9 mouse cellular contexts compared by ENCODE assay signal in genomic region chr5:134232568-134232967, GRCm38 (mm10). TPM values are rescaled to one million over a fixed set of nuclear protein-coding genes. Genes with fewer than 3 reads are reported as not detected.
DNase-seq lines count a peak whose midpoint lies in the region; ATAC-seq and TF ChIP-seq lines count a peak whose summit lies in the region.
"Had no signal": no experiment of that assay in that cellular context is flagged by ENCODE, and none has a peak within 500 bp of the region (broad histone marks: within the 10 kb centered on the region; RNA-seq: fewer than 3 reads in every experiment).

No protein-coding gene starts in this region.

- H3K4me3 ChIP-seq in MEL (ENCODE audit: control insufficient read depth in 1 of 2, insufficient read depth in 1 of 2, low read depth in 2 of 2, low read length in 2 of 2), result peak overlapping the region; percentile 36 to 51; a peak in 3 of 4 replicates
- H3K4me3 ChIP-seq in intestine, embryonic 16.5 days (ENCODE audit: low read length), result no peak overlapping the region
- H3K4me3 ChIP-seq in liver, postnatal 0 days (ENCODE audit: low read depth, low read length), result 0 out of 2 replicates have a peak overlapping the region, but pooled peaks have one; percentile 17
- no peak overlapping the region for H3K4me3 ChIP-seq in midbrain, embryonic 13.5 days (replicated peaks)
- H3K4me3 ChIP-seq: myocyte had no signal

- peaks cover 2 to 19% of the 10 kb centered on the region in 2 experiments; a peak in 2 of 4 replicates for H3K4me1 ChIP-seq in MEL (ENCODE audit: control insufficient read depth in 1 of 2, insufficient read depth in 2 of 2, low read length in 2 of 2)
- H3K4me1 ChIP-seq in intestine, embryonic 16.5 days (ENCODE audit: control insufficient read depth, insufficient read depth, low read length), result peaks cover 29% of the 10 kb centered on the region
- peaks cover 51% of the 10 kb centered on the region for H3K4me1 ChIP-seq in liver, postnatal 0 days (ENCODE audit: insufficient read depth)
- peaks cover 27% of the 10 kb centered on the region for H3K4me1 ChIP-seq in midbrain, embryonic 13.5 days (replicated peaks)

- no peaks in the 10 kb centered on the region for H3K9me3 ChIP-seq in MEL (replicated peaks; ENCODE audit: insufficient read depth, low read length)
- H3K9me3 ChIP-seq in intestine, embryonic 16.5 days (ENCODE audit: control insufficient read depth, low read length), result no peaks in the 10 kb centered on the region
- no peaks in the 10 kb centered on the region for H3K9me3 ChIP-seq in liver, postnatal 0 days (ENCODE audit: low read length)
- H3K9me3 ChIP-seq in midbrain, embryonic 13.5 days, result no peaks in the 10 kb centered on the region

- no peak for TF ChIP-seq EP300 in MEL (IDR thresholded peaks at IDR 0.05; ENCODE audit: low read depth in 1 of 2, low read length in 2 of 2)
- no peak for TF ChIP-seq EP300 in liver, postnatal 0 days (IDR thresholded peaks at IDR 0.05; ENCODE audit: low read depth)

- peak overlapping the region; percentile 51 for H3K27ac ChIP-seq in MEL (ENCODE audit: control insufficient read depth, low read depth, low read length)
- H3K27ac ChIP-seq in intestine, embryonic 16.5 days (ENCODE audit: low read length), result peak overlapping the region; percentile 73
- H3K27ac ChIP-seq in liver, postnatal 0 days (ENCODE audit: low read depth), result peak overlapping the region; percentile 87
- no peak overlapping the region for H3K27ac ChIP-seq in midbrain, embryonic 13.5 days

- 0 out of 2 replicates have a peak overlapping the region, but pooled peaks have one; percentile 1 for H3K4me2 ChIP-seq in intestine, embryonic 16.5 days (ENCODE audit: low read depth, low read length)
- H3K4me2 ChIP-seq in liver, postnatal 0 days (ENCODE audit: low read depth, low read length), result peak overlapping the region; percentile 58
- H3K4me2 ChIP-seq in midbrain, embryonic 13.5 days (replicated peaks), result no peak overlapping the region

- peak overlapping the region; percentile 60 for H3K9ac ChIP-seq in MEL (ENCODE audit: control insufficient read depth, low read depth, low read length, poor library complexity, severe bottlenecking)
- no peak overlapping the region for H3K9ac ChIP-seq in intestine, embryonic 16.5 days (ENCODE audit: low read depth, low read length)
- peak overlapping the region; percentile 44 for H3K9ac ChIP-seq in liver, postnatal 0 days (replicated peaks)
- no peak overlapping the region for H3K9ac ChIP-seq in midbrain, embryonic 13.5 days (replicated peaks)

- ATAC-seq in intestine, embryonic 16.5 days, result peak; percentile 65
- peak; percentile 43 for ATAC-seq in liver, postnatal 0 days
- ATAC-seq in midbrain, embryonic 13.5 days, result no peak
- no peak for ATAC-seq in erythroblast, adult 5-6 weeks (replicated peaks; ENCODE audit: low FRiP score, poor library complexity, severe bottlenecking)

- H3K79me2 ChIP-seq in MEL (ENCODE audit: control insufficient read depth, insufficient read depth, low read length, poor library complexity), result no peaks in the 10 kb centered on the region; the same call in 1 of the 2 replicates

- peaks cover 0 to 2% of the 10 kb centered on the region in 2 experiments; a peak in 1 of 4 replicates for H3K36me3 ChIP-seq in MEL (ENCODE audit: control insufficient read depth in 1 of 2, insufficient read depth in 2 of 2, low read length in 2 of 2)
- peaks cover 8% of the 10 kb centered on the region for H3K36me3 ChIP-seq in intestine, embryonic 16.5 days (ENCODE audit: control insufficient read depth, insufficient read depth, low read length)
- peaks cover 11% of the 10 kb centered on the region for H3K36me3 ChIP-seq in liver, postnatal 0 days (replicated peaks; ENCODE audit: insufficient read depth, low read length)
- peaks cover 24% of the 10 kb centered on the region for H3K36me3 ChIP-seq in midbrain, embryonic 13.5 days

- WGBS in intestine, embryonic 16.5 days, result 23% methylated on average over 7 of the region's 7 CpGs
- WGBS in liver, postnatal 0 days (ENCODE audit: insufficient replicate concordance), result 7% methylated on average over 7 of the region's 7 CpGs
- 62% methylated on average over 7 of the region's 7 CpGs for WGBS in midbrain, embryonic 13.5 days

- no peak for TF ChIP-seq POLR2A in MEL (IDR thresholded peaks at IDR 0.05; ENCODE audit: control insufficient read depth in 1 of 2, insufficient read depth in 1 of 2, low read depth in 1 of 2, low read length in 2 of 2, poor library complexity in 1 of 2)

- DNase-seq in A20 (ENCODE audit: low read depth, low spot score), result peak; percentile 87
- DNase-seq in MEL (ENCODE audit: low read depth, low spot score), result peak; percentile 56
- DNase-seq in liver, postnatal 0 days, result peak; percentile 63
- peak; percentile 88 to 89 for DNase-seq in spleen, postnatal 36 days (ENCODE audit: low spot score in 2 of 2)
- no peak for DNase-seq in frontal cortex, postnatal 36 days (ENCODE audit: low spot score in 2 of 2)

- H3K27me3 ChIP-seq in MEL (ENCODE audit: control insufficient read depth in 1 of 2, insufficient read depth in 2 of 2, low read length in 2 of 2), result no peaks in the 10 kb centered on the region
- no peaks in the 10 kb centered on the region for H3K27me3 ChIP-seq in intestine, embryonic 16.5 days (replicated peaks; ENCODE audit: control insufficient read depth, insufficient read depth, low read length)
- H3K27me3 ChIP-seq in liver, postnatal 0 days (ENCODE audit: insufficient read depth, low read length), result no peaks in the 10 kb centered on the region
- H3K27me3 ChIP-seq in midbrain, embryonic 13.5 days, result no peaks in the 10 kb centered on the region

- no peak for TF ChIP-seq RAD21 in MEL (IDR thresholded peaks at IDR 0.05; ENCODE audit: low read depth, low read length)

- TF ChIP-seq CTCF in MEL (IDR thresholded peaks at IDR 0.05 in 2 of 3, conservative IDR thresholded peaks at IDR 0.05 in 1 of 3; ENCODE audit: control insufficient read depth in 1 of 3, insufficient read depth in 1 of 3, low read depth in 2 of 3, low read length in 3 of 3, poor library complexity in 1 of 3, severe bottlenecking in 1 of 3), result no peak
- no peak for TF ChIP-seq CTCF in liver, postnatal 0 days (IDR thresholded peaks at IDR 0.05; ENCODE audit: low read depth)

TF ChIP-seq in MEL, 35 proteins besides CTCF, POLR2A, EP300 and RAD21:
- TF ChIP-seq ZC3H11A (IDR thresholded peaks at IDR 0.05; ENCODE audit: low read depth, low read length) (no peak), MYC (IDR thresholded peaks at IDR 0.05; ENCODE audit: low read depth, low read length) (no peak), ETS1 (IDR thresholded peaks at IDR 0.05; ENCODE audit: low read depth, low read length) (no peak), E2F4 (IDR thresholded peaks at IDR 0.05; ENCODE audit: borderline replicate concordance, low read depth, low read length) (no peak), MAZ (IDR thresholded peaks at IDR 0.05; ENCODE audit: low read depth, low read length) (no peak; the same call in 1 of the 2 replicates), GATA1 (IDR thresholded peaks at IDR 0.05; ENCODE audit: low read depth, low read length) (no peak), RCOR1 (IDR thresholded peaks at IDR 0.05; ENCODE audit: low read depth, low read length) (no peak)

RNA-seq across cellular contexts. Expression of gene Ncf1, which starts 3.1 kb away (rescaled TPM):
- total RNA-seq in MEL (2012; rRNA removed), result 0.58 and 0.59 TPM in 2 replicates
- polyA plus RNA-seq in MEL (2012; ENCODE audit: insufficient read depth in 1 of 2, insufficient read length in 2 of 2, low read depth in 1 of 2, low replicate concordance in 2 of 2, missing spikeins in 1 of 2), result 1 to 10 TPM in 1 of 2 experiments, not detected in 1; 3.3 TPM
- 5.7 and 6.6 TPM in 2 replicates for polyA plus RNA-seq in intestine, embryonic 16.5 days (2015; fragmentation: Nextera tagmentation; extraction: Ambion mirVana)
- 24.4 and 26.0 TPM in 2 replicates for polyA plus RNA-seq in liver, postnatal 0 days (2015; fragmentation: Nextera tagmentation; extraction: Ambion mirVana)
- 1.6 and 2.3 TPM in 2 replicates for polyA plus RNA-seq in midbrain, embryonic 13.5 days (2015; fragmentation: Nextera tagmentation; extraction: Ambion mirVana)
- 101 and 103 TPM in 2 replicates for total RNA-seq in erythroblast, adult 5-6 weeks (2015; ENCODE audit: low replicate concordance)
- total RNA-seq in erythroblast, adult 5-6 weeks (2017; ENCODE audit: low replicate concordance), result 91.7 and 92.6 TPM in 2 replicates

RNA-seq across cellular contexts. Expression of gene Gtf2ird2, which starts 48.7 kb away (rescaled TPM):
- 2.6 and 3.6 TPM in 2 replicates for total RNA-seq in MEL (2012; rRNA removed)
- 1 to 10 TPM in 1 of 2 experiments, not detected in 1; 4.6 TPM for polyA plus RNA-seq in MEL (2012; ENCODE audit: insufficient read depth in 1 of 2, insufficient read length in 2 of 2, low read depth in 1 of 2, low replicate concordance in 2 of 2, missing spikeins in 1 of 2)
- polyA plus RNA-seq in intestine, embryonic 16.5 days (2015; fragmentation: Nextera tagmentation; extraction: Ambion mirVana), result 7.0 TPM in 2 replicates
- polyA plus RNA-seq in liver, postnatal 0 days (2015; fragmentation: Nextera tagmentation; extraction: Ambion mirVana), result 1.8 and 2.1 TPM in 2 replicates
- 15.1 and 15.7 TPM in 2 replicates for polyA plus RNA-seq in midbrain, embryonic 13.5 days (2015; fragmentation: Nextera tagmentation; extraction: Ambion mirVana)
- total RNA-seq in erythroblast, adult 5-6 weeks (2015; ENCODE audit: low replicate concordance), result 2.5 TPM in 1 of 2 replicates, not detected in the other
- total RNA-seq in erythroblast, adult 5-6 weeks (2017; ENCODE audit: low replicate concordance), result 1.2 and 1.7 TPM in 2 replicates

RNA-seq across cellular contexts. Expression of gene Rcc1l, which starts 56.0 kb away (rescaled TPM):
- 54.1 and 59.1 TPM in 2 replicates for total RNA-seq in MEL (2012; rRNA removed)
- 10 to 100 TPM in 1 of 2 experiments, not detected in 1; 51.7 TPM for polyA plus RNA-seq in MEL (2012; ENCODE audit: insufficient read depth in 1 of 2, insufficient read length in 2 of 2, low read depth in 1 of 2, low replicate concordance in 2 of 2, missing spikeins in 1 of 2)
- polyA plus RNA-seq in intestine, embryonic 16.5 days (2015; fragmentation: Nextera tagmentation; extraction: Ambion mirVana), result 26.6 and 28.5 TPM in 2 replicates
- polyA plus RNA-seq in liver, postnatal 0 days (2015; fragmentation: Nextera tagmentation; extraction: Ambion mirVana), result 10.2 and 10.8 TPM in 2 replicates
- 18.4 and 20.8 TPM in 2 replicates for polyA plus RNA-seq in midbrain, embryonic 13.5 days (2015; fragmentation: Nextera tagmentation; extraction: Ambion mirVana)
- total RNA-seq in erythroblast, adult 5-6 weeks (2015; ENCODE audit: low replicate concordance), result 0.96 TPM in 1 of 2 replicates, not detected in the other
- 0.84 and 1.3 TPM in 2 replicates for total RNA-seq in erythroblast, adult 5-6 weeks (2017; ENCODE audit: low replicate concordance)

Comparison
In these comparisons a context has a peak if more than half of its experiments do, and no peak if none do; other contexts are left out.
1. DNase-seq: peak in A20 (single experiment), MEL (single experiment), liver, postnatal 0 days (single experiment) and spleen, postnatal 36 days (2 of 2); none in frontal cortex, postnatal 36 days (0 of 2).
2. H3K4me3 ChIP-seq: peak in MEL (2 of 2) and liver, postnatal 0 days (single experiment); none in intestine, embryonic 16.5 days (single experiment) and midbrain, embryonic 13.5 days (single experiment).
3. H3K9ac ChIP-seq: peak in MEL (single experiment) and liver, postnatal 0 days (single experiment); none in intestine, embryonic 16.5 days (single experiment) and midbrain, embryonic 13.5 days (single experiment).
4. ATAC-seq: peak in intestine, embryonic 16.5 days (single experiment) and liver, postnatal 0 days (single experiment); none in midbrain, embryonic 13.5 days (single experiment) and erythroblast, adult 5-6 weeks (single experiment).